Mouse (Mus musculus): ENCODE measurements around the gene Cpxm2.

The Cpxm2 gene

GRCm38 (mm10) chr7:132026671-132027070, 127.9 kb downstream of the Cpxm2 start:
- DNase-seq (ENCODE audit: low read depth) = no peak

DNA sequence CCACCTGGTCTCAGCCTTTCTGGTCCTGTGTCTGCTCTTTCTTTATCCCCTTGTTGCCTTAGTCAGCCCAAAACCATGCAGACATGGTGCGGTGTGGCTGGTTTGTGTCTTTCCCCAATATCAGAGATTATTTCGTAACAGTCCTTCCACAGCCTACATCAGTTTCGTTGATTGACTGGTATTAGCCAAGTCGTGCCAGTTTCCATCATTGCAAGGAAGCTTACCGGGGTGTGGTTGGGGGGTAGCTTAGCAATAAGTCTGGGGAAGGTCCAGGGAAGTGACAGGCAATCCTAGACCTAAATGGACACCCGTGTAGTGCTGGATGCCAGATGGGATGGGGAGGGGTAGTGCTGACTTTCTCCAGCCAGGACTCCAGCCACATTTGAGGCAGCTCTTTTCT, 128.9 kb downstream of the Cpxm2 start:
- DNase-seq (ENCODE audit: low read depth) = no peak

GRCm38 (mm10) chr7:132015933-132016332, 138.6 kb downstream of the Cpxm2 start:
- no peak for DNase-seq (ENCODE audit: low read depth)

GRCm38 (mm10) chr7:132015193-132015592, 139.3 kb downstream of the Cpxm2 start:
- no peak for DNase-seq (ENCODE audit: low read depth)

GRCm38 (mm10) chr7:132013970-132014369, 140.6 kb downstream of the Cpxm2 start:
- no peak for DNase-seq (ENCODE audit: low read depth)

- DNase-seq (ENCODE audit: low read depth) = no peak
Measured at GRCm38 (mm10) chr7:132012969-132013679, 141.4 kb downstream of the Cpxm2 start.

DNA sequence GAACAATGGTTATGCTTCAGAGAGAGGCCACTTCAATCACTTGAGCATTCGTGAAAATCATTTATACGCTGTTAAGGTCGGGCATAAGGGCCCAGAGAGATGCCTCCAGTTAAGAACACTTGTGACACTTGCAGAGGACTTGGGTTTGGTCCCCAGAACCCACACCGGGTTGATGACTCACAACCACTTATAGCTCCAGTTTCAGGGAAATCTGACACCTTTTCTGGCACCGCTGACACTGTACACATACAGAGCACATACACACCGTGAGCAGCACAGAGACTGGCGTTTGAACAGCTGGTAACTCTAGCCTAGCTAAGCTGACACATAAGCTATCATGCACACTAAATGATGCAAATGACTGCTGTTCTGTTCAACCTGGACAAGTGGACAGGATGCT, 145.5 kb downstream of the Cpxm2 start:
- no peak for DNase-seq (ENCODE audit: low read depth)

GRCm38 (mm10) chr7:132005996-132006696, 148.4 kb downstream of the Cpxm2 start:
- no peak for DNase-seq (ENCODE audit: low read depth)

GRCm38 (mm10) chr7:131992873-131993272, 161.7 kb downstream of the Cpxm2 start:
- no peak for DNase-seq (ENCODE audit: low read depth)

DNA sequence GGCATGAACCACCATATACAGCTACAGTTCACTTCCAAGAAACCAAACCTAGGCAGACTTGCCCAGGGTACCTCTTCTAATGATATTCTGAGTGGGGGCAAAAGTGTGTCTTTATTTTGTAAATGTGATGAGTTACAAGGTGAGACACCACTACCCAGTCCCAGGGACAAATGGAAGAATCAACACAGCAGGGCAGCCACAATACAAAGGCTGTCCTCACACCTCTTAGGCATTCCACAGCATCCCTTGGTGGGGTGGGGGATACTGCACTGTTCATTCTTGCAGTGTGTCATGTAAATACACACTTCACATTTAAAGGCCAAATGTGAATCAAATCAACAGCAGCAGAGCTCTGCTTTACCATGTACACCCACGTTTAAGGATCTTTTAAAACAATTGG, 162.3 kb downstream of the Cpxm2 start:
- DNase-seq (ENCODE audit: low read depth) = no peak

- no peak for DNase-seq (ENCODE audit: low read depth)
Measured at GRCm38 (mm10) chr7:131989056-131989455, 165.5 kb downstream of the Cpxm2 start.
